ENCODE assay signal across 9 mouse cellular contexts in genomic region chr11:90031076-90031475, GRCm38 (mm10). TPM values are rescaled to one million over a fixed set of nuclear protein-coding genes. Genes with fewer than 3 reads are reported as not detected.
DNase-seq lines count a peak whose midpoint lies in the region; ATAC-seq and TF ChIP-seq lines count a peak whose summit lies in the region.
"Had no signal": no experiment of that assay in that cellular context is flagged by ENCODE, and none has a peak within 500 bp of the region (broad histone marks: within the 10 kb centered on the region; RNA-seq: fewer than 3 reads in every experiment).

No protein-coding gene starts in this region.

- 35% methylated on average over 7 of the region's 7 CpGs for WGBS in kidney, postnatal 0 days
- WGBS in forebrain, embryonic 10.5 days, result 26% methylated on average over 7 of the region's 7 CpGs
- WGBS in limb, embryonic 10.5 days, result 22% methylated on average over 7 of the region's 7 CpGs
- 35% methylated on average over 7 of the region's 7 CpGs for WGBS in neural tube, embryonic 15.5 days

- H3K27me3 ChIP-seq in kidney, postnatal 0 days (ENCODE audit: insufficient read depth, low read length), result no peaks in the 10 kb centered on the region
- peaks cover 57% of the 10 kb centered on the region for H3K27me3 ChIP-seq in forebrain, embryonic 10.5 days (ENCODE audit: poor library complexity, severe bottlenecking)
- H3K27me3 ChIP-seq in limb, embryonic 10.5 days (ENCODE audit: low read depth, poor library complexity, severe bottlenecking), result peaks cover 33% of the 10 kb centered on the region
- peaks cover 17% of the 10 kb centered on the region for H3K27me3 ChIP-seq in neural tube, embryonic 15.5 days (replicated peaks)

- H3K27ac ChIP-seq in kidney, postnatal 0 days, result no peak overlapping the region
- H3K27ac ChIP-seq in forebrain, embryonic 10.5 days, result peak overlapping the region; percentile 48; the same call in 1 of the 2 replicates
- peak overlapping the region; percentile 43; the same call in 1 of the 2 replicates for H3K27ac ChIP-seq in limb, embryonic 10.5 days
- no peak overlapping the region; the same call in 1 of the 2 replicates for H3K27ac ChIP-seq in neural tube, embryonic 15.5 days (replicated peaks)

- peak overlapping the region; percentile 52; the same call in 1 of the 2 replicates for H3K9ac ChIP-seq in kidney, postnatal 0 days (ENCODE audit: low read depth, low read length)
- peak overlapping the region; percentile 40; the same call in 1 of the 2 replicates for H3K9ac ChIP-seq in neural tube, embryonic 15.5 days (replicated peaks)

- no peaks in the 10 kb centered on the region for H3K36me3 ChIP-seq in kidney, postnatal 0 days (ENCODE audit: insufficient read depth, low read length)
- peaks cover 8% of the 10 kb centered on the region; the same call in 1 of the 2 replicates for H3K36me3 ChIP-seq in forebrain, embryonic 10.5 days (replicated peaks)
- H3K36me3 ChIP-seq in limb, embryonic 10.5 days, result peaks cover 12% of the 10 kb centered on the region
- no peaks in the 10 kb centered on the region for H3K36me3 ChIP-seq in neural tube, embryonic 15.5 days

- peak overlapping the region; percentile 63 for H3K4me2 ChIP-seq in kidney, postnatal 0 days (ENCODE audit: low read length)
- H3K4me2 ChIP-seq in neural tube, embryonic 15.5 days, result peak overlapping the region; percentile 54

- no peak for DNase-seq in kidney, postnatal 0 days (ENCODE audit: low spot score)
- DNase-seq in kidney, postnatal 4 days, result no peak
- DNase-seq in forebrain, embryonic 10.5 days (ENCODE audit: extremely low spot score, low spot score), result no peak
- no peak for DNase-seq in limb, embryonic 10.5 days (ENCODE audit: low spot score)
- no peak for DNase-seq in adrenal gland, postnatal 4 days (ENCODE audit: low spot score in 2 of 2)
- no peak for DNase-seq in cerebellum, adult 18-20 months
- DNase-seq in B cell, adult 2 months, result no peak

- TF ChIP-seq CTCF in kidney, postnatal 0 days (IDR thresholded peaks at IDR 0.05; ENCODE audit: low read depth), result no peak

- peaks cover 13% of the 10 kb centered on the region; the same call in 1 of the 2 replicates for H3K4me1 ChIP-seq in kidney, postnatal 0 days (replicated peaks; ENCODE audit: insufficient read depth, low read length)
- peaks cover 45% of the 10 kb centered on the region for H3K4me1 ChIP-seq in forebrain, embryonic 10.5 days
- peaks cover 50% of the 10 kb centered on the region for H3K4me1 ChIP-seq in limb, embryonic 10.5 days
- peaks cover 27% of the 10 kb centered on the region for H3K4me1 ChIP-seq in neural tube, embryonic 15.5 days

- H3K9me3 ChIP-seq in kidney, postnatal 0 days (replicated peaks; ENCODE audit: low read length), result no peaks in the 10 kb centered on the region
- H3K9me3 ChIP-seq in forebrain, embryonic 10.5 days, result no peaks in the 10 kb centered on the region
- no peaks in the 10 kb centered on the region for H3K9me3 ChIP-seq in limb, embryonic 10.5 days (replicated peaks)
- H3K9me3 ChIP-seq in neural tube, embryonic 15.5 days (replicated peaks), result no peaks in the 10 kb centered on the region

- H3K4me3 ChIP-seq in kidney, postnatal 0 days (replicated peaks; ENCODE audit: low read depth, low read length), result peak overlapping the region; percentile 43
- H3K4me3 ChIP-seq in forebrain, embryonic 10.5 days, result peak overlapping the region; percentile 47
- H3K4me3 ChIP-seq in limb, embryonic 10.5 days, result peak overlapping the region; percentile 48
- H3K4me3 ChIP-seq in neural tube, embryonic 15.5 days (replicated peaks), result peak overlapping the region; percentile 39

- no peak for ATAC-seq in kidney, postnatal 0 days (replicated peaks; ENCODE audit: low FRiP score, low read depth)
- ATAC-seq in neural tube, embryonic 15.5 days (ENCODE audit: low FRiP score), result no peak

RNA-seq across cellular contexts. Expression of gene Tmem100, which starts 0.9 kb away (rescaled TPM):
- polyA plus RNA-seq in kidney, postnatal 0 days (2015; fragmentation: Nextera tagmentation; extraction: Ambion mirVana), result 37.3 and 37.9 TPM in 2 replicates
- 4.8 and 6.3 TPM in 2 replicates for polyA plus RNA-seq in forebrain, embryonic 10.5 days (2016; fragmentation: Nextera tagmentation; extraction: Ambion mirVana)
- 7.1 and 8.7 TPM in 2 replicates for polyA plus RNA-seq in limb, embryonic 10.5 days (2016; fragmentation: Nextera tagmentation; extraction: Ambion mirVana)
- polyA plus RNA-seq in neural tube, embryonic 15.5 days (2015; fragmentation: Nextera tagmentation; extraction: Ambion mirVana), result 23.0 and 24.1 TPM in 2 replicates
- 1 to 10 TPM; 6.3 to 8.1 TPM for total RNA-seq in adrenal gland, postnatal 4 days (2021)
- total RNA-seq: megakaryocyte-erythroid progenitor cell, adult 5-6 weeks had no signal

RNA-seq across cellular contexts. Expression of gene Pctp, which starts 28.4 kb away (rescaled TPM):
- 11.7 and 13.9 TPM in 2 replicates for polyA plus RNA-seq in kidney, postnatal 0 days (2015; fragmentation: Nextera tagmentation; extraction: Ambion mirVana)
- 21.4 and 22.3 TPM in 2 replicates for polyA plus RNA-seq in forebrain, embryonic 10.5 days (2016; fragmentation: Nextera tagmentation; extraction: Ambion mirVana)
- polyA plus RNA-seq in limb, embryonic 10.5 days (2016; fragmentation: Nextera tagmentation; extraction: Ambion mirVana), result 21.9 and 24.5 TPM in 2 replicates
- 1.7 and 4.2 TPM in 2 replicates for polyA plus RNA-seq in neural tube, embryonic 15.5 days (2015; fragmentation: Nextera tagmentation; extraction: Ambion mirVana)
- 10 to 100 TPM in 1 of 2 experiments, 1 to 10 TPM in 1; 8.8 to 14.3 TPM for total RNA-seq in adrenal gland, postnatal 4 days (2021)

Comparison
In these comparisons a context has a peak if more than half of its experiments do, and no peak if none do; other contexts are left out.
1. H3K27ac ChIP-seq: peak in forebrain, embryonic 10.5 days (single experiment) and limb, embryonic 10.5 days (single experiment); none in kidney, postnatal 0 days (single experiment) and neural tube, embryonic 15.5 days (single experiment).
2. Peak in every context shown above with its lines, with median percentiles within 50 percentile points of each other: H3K4me3 ChIP-seq.